Mouse (Mus musculus) adrenal gland, adult (tissue): ENCODE measurements around the gene Lipo2.
"Not testable (repeated sequence)": the region's sequence is repeated elsewhere in the genome, so short reads cannot be mapped to it uniquely, and the experiment has no call there.

Experiments used
- DNase-seq, 2 experiments: peaks; one replicate each; pipeline ENCODE4 v3.0.0; 2022 to 2023; ENCODE audit warnings: low spot score in 1 of 2; ENCODE audit not compliant: inconsistent age in 2 of 2

Gene Lipo2

GRCm38 (mm10) chr19:33751259-33751658, at the start of gene Lipo2:
Gene Lipo2 (minus strand): TSS chr19:33751359.
- not testable (repeated sequence) for DNase-seq

- not testable (repeated sequence) for DNase-seq
These were observed 36.2 kb upstream of the Lipo2 start, which contains the start of gene Lipo1 for GRCm38 (mm10) chr19:33787359-33787758. Gene Lipo1 (minus strand): TSS chr19:33787459.

- DNase-seq, result no peak
These were observed 35.6 kb upstream of the Lipo2 start for GRCm38 (mm10) chr19:33786576-33787277.

GRCm38 (mm10) chr19:33761287-33762086, 10.3 kb upstream of the Lipo2 start, which contains the start of gene Lipo3:
Gene Lipo3 (minus strand): TSS chr19:33761951.
- DNase-seq, result peak; percentile 15 to 33
